Mouse (Mus musculus): ENCODE results near the gene 4430402I18Rik.
"Not testable (repeated sequence)": the region's sequence is repeated elsewhere in the genome, so short reads cannot be mapped to it uniquely, and the experiment has no call there.

Gene 4430402I18Rik
- long read RNA-seq, experiment 1, partial matches to known transcripts, result 0 of 2 reads
- long read RNA-seq, experiment 1, other reads (novel, unspliced or antisense), result 2 of 2 reads
- long read RNA-seq, experiment 2, result 0 reads

DNA sequence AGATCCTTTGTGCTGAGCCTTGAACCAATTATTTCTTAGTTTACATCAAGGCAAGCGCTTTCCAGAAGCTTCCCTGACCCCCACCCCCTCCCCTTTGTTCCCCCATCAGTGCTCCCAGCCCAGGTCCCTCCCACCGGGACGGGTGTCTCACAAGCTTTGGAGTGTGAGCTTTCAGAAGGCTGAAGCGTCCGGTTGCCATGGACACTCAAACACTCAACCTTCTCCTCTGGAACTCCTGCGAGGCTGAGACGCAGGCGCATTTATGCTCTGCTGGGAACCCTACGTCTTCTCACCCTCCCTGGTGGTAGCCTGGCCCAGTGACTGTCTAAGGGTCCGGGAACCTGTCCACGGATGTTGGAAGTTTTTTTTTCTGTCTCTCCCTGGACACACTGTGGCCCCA, at the start of gene 4430402I18Rik:
4430402I18Rik (minus strand) TSS at position 149 of the 400 bp plus-strand sequence.
- intact Hi-C loops (cut with DNase I), result loop anchor here (10.0 kb wide), 2 partner anchors 193 to 287 kb away; partner anchors contain the start of gene Jak2

GRCm38 (mm10) chr19:29016786-29017185, 49.2 kb upstream of the 4430402I18Rik start:
- intact Hi-C loops (cut with DNase I), result no loop called here

GRCm38 (mm10) chr19:29016204-29016765, 48.7 kb upstream of the 4430402I18Rik start:
- intact Hi-C loops (cut with DNase I), result no loop called here

DNA sequence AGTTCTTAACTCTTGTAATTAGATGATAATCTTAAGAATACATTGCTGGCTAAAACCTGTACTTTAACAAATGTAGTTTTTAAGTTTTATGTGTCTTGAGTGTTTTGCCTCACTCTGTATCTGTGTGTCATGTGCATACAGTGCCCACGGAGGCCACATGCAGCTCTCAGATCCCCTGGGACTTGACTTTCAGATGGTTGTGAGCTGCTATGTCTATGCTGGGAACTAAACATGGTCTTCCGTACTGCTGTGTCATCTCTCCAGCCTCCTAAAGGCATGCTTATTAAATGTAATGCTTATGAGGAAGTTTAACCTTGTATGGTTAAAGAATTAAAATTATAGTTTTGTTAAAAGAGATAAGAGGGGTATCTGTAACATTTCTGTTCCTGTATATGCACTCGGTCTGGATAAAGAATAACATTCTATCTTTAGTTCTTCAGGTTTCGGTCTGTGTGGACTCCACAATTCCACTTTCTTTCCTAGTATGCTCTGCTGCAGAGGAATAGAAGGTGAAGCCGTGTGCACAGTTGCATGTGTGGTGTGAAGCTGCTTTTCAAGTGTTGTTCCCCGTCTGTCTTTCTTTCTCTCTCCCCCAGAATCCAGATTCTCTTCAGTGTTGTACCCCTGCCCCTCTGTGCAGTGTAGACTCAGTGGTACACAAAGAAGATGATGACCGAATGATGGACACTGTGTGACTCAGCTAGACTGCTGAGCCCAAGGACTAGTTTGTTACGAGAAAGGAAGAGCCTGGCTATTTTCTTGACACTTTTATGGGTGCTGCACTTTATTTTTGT, 48.0 kb upstream of the 4430402I18Rik start:
- intact Hi-C loops (cut with DNase I), result no loop called here

DNA sequence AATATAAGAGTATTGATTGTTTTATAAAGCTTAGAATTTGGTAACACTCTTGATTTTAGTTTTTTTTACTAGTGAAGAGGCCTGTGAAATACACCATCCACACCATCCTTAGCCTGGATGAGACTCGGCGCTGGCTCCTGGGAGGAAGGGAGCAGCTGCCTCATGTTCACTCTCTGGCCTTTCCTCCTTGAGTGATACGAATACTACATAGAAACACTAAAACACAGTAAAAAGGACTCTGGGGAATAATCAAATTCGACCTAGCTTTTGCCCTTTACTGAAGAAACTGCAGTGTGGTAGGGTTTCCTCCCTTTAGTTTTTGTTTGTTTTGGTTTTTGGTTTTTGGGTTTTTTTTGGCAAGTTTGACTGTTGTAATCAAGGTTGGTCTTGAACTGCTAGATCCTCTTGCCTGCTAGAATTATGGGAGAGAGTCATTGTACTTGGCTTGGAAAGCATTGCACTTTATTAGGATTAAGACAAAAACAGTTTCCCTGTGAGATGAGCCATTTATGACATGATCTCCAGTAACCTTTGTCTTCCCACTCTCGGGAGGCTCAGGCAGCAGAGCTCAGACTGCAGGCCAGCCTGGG, 47.0 kb upstream of the 4430402I18Rik start:
- intact Hi-C loops (cut with DNase I), result no loop called here

GRCm38 (mm10) chr19:29011355-29011990, 43.9 kb upstream of the 4430402I18Rik start:
- intact Hi-C loops (cut with DNase I), result no loop called here

DNA sequence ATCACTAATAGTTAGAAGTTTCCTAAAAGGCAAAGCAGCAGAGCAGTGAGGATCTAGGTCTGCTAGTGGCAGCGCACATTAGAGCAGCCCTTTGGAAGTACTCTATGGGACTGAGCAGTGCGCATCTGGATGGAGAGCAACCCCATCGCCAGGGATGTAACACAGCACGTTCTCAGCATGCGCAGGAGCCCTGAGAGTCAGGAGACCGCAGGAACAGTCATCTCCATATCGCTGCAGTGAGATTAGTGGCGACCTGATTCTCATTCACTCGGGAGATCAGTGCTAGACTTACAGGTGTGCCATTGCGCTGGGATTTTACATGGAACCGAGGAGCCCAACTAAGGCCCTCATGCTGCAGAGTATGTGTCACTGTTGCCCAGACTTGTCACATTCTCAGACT, 41.4 kb upstream of the 4430402I18Rik start:
- intact Hi-C loops (cut with DNase I), result no loop called here

DNA sequence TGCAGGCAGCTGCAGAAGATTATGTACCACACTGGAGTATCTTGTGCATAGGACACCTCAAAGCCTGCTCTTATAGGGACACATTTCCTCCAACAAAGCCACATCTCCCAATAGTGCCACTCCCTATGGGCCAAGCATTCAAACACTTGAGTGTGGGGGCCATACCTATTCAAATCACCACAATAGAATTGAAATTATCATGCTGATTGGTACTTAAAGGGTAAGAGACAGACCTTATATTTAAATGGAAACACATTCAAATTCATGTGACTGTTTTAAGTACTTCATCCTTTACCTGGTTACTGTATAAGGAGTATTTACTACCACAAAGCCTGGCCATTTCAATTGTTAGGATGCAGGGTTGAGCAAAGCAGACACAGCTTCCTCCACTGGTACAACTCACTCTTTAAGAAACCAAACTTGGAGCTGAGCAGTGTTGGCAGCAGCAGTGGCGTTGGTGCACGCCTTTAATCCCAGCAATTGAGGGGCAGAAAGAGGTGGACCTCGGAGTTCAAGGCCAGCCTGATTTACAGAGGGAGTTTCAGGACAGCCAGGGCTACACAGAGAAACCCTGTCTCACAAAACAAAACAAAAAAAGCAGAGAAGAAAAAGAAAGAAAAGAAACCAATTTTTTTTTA, 40.6 kb upstream of the 4430402I18Rik start:
- intact Hi-C loops (cut with DNase I), result no loop called here

DNA sequence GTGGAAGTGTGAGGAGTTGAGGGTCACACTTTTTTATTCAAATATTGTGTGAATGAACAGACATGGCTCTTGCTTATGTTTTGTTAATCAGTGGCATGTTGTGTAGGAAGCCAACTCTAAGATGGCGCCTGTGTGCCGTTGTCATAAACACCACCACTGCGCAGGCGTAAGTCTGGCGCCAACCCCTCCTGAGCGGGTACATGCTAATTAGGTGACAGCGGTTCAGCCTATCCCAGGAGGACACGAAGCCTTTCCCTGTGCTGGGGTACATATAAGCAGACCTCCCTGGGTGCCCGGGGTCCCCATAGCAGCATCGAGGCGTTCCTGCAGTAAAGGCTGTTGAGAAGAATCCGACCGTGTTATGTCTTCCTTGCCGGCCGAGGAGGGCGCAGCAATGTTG, 32.7 kb upstream of the 4430402I18Rik start:
- intact Hi-C loops (cut with DNase I), result not testable (repeated sequence)

DNA sequence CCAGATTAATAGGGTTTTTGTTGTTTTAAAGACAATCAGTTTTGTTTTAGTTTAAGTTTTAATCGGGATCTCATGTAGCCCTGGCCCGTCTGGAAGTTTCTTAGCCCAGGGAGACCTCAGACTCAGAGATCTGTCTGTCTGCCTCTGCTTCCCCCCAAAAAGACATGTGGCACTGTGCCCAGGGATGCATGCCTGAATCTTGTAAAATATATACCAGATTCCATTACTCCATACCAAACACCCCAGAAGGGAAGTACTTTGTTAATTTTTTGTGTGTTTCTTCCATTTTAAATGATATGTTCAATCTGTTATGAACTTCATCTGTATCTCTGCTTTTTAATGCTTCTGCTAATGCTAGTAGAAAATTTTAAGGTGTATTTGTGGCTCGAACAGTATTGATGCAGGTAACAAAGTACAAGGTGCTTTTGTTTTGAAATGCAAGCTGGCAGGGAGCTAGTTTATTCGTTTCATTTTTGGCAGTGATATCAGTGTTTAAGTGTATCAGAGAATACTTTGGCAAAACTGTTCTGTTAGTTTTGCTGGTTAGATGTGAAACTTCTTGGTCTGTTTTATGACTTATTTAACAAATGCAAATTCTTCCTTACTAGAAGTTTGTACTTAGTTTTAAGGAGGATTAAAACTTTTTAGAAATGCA, 30.5 kb upstream of the 4430402I18Rik start:
- intact Hi-C loops (cut with DNase I), result no loop called here

- intact Hi-C loops (cut with DNase I), result no loop called here
Observed at GRCm38 (mm10) chr19:28995366-28995765, 27.8 kb upstream of the 4430402I18Rik start.

DNA sequence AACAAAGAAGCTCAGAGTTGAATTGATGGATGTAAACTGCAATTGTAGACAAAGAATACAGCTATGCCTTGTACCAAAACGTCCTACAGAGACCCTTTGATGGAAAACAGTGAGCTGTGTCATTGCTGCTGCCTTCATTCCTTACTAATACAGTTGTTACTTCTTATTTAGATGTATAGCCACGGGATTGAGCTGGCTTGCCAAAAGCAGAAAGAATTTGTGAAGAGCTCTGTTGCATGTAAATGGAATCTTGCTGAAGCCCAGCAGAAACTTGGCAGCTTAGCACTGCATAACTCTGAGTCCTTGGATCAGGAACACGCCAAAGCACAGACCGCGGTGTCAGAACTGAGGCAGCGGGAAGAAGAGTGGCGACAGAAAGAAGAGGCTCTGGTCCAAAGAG, 27.3 kb upstream of the 4430402I18Rik start:
- intact Hi-C loops (cut with DNase I), result no loop called here

GRCm38 (mm10) chr19:28991391-28991790, 23.8 kb upstream of the 4430402I18Rik start:
- intact Hi-C loops (cut with DNase I), result no loop called here

DNA sequence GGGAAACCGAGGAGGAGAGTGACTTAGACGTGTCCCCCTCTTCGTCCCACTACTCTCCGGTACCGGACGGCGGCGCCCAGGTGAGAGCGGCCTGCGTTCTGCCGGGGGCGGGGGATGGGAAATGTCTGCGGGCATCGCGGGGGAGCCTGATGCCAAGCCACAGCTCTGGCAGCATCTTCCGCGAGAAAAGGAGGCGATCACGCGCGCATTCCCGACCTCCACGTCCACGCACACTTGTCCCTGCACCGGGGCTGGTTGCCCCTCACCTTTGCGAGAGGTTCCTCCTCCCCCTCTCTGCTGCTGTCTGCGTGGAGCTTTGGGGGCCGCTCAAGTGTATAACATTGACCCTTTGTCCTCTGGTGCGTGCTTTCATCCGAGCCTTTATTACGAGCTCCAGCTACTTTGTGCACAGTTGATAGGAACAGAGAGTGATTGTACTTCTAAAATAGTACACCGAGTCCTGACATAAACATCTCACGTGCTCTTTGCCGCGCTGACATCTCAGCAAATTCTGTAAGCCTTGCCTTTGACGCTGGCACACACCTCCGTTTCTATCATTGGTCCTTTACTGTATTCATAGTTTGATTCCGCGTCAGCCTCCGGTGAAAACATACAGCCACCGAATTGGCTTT, 23.1 kb upstream of the 4430402I18Rik start:
- intact Hi-C loops (cut with DNase I), result no loop called here

- intact Hi-C loops (cut with DNase I), result no loop called here
Observed at GRCm38 (mm10) chr19:28990194-28990589, 22.6 kb upstream of the 4430402I18Rik start, which contains the start of gene Cdc37l1. Gene Cdc37l1, plus strand, starts transcription at chr19:28990352.

GRCm38 (mm10) chr19:28989515-28989914, 21.9 kb upstream of the 4430402I18Rik start:
- intact Hi-C loops (cut with DNase I), result loop anchor here (5.0 kb wide), 1 partner anchor 58 kb away; the partner anchor contains the start of gene Ak3

DNA sequence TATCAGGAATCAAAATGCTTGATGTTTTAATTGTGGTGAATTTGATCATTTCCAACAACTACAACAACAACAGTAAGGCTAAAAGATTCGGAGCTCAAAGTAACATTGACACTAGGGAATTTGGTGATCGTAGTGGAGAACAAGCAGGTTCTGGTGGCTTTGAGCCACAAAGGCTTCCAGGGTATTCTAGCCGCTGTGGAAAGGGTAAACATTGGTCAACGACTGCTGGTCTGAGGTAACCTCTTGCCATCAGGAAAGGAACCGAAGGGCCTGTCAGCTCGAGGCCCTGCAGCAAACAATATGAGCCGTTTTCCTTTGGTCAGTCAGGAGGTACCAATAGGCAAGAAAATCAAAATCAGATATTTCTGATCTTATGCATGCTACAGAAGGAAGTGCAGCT, 15.0 kb upstream of the 4430402I18Rik start:
- intact Hi-C loops (cut with DNase I), result loop anchor here (5.0 kb wide), 1 partner anchor 370 kb away; no protein-coding TSS in a partner anchor

- intact Hi-C loops (cut with DNase I), result no loop called here
Observed at GRCm38 (mm10) chr19:28974862-28975611, 7.4 kb upstream of the 4430402I18Rik start.

DNA sequence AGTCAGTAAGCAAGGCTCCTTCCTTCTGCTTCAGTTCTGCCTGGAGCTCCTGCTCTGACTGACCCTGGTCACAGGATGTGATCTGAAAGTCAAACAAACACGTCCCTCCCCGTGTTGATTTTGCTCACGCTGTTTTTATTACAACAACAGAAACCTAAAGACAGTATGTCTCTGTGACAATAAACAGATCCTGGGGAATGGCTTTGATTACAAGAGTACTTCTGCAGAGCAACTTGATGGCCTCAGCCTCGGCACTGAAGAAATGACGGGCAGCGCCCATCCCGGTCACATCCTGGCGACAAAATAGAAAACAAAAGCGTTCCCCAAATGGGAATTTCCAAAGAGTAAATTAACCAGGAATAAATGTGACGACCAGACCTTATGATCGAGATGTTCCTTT, 2.7 kb upstream of the 4430402I18Rik start:
- intact Hi-C loops (cut with DNase I), result no loop called here

Measured in adrenal gland (tissue).